Mouse (Mus musculus) adrenal gland, adult (tissue): Measurements from ENCODE around the gene Ece1.

Source experiments
- DNase-seq, 2 experiments: peaks; one replicate each; pipeline ENCODE4 v3.0.0; 2022 to 2023; ENCODE audit warnings: low spot score in 1 of 2; ENCODE audit not compliant: inconsistent age in 2 of 2

The Ece1 gene

GRCm38 (mm10) chr4:137881445-137881844 is 19.4 kb downstream of the Ece1 start:
- no peak for DNase-seq

DNA sequence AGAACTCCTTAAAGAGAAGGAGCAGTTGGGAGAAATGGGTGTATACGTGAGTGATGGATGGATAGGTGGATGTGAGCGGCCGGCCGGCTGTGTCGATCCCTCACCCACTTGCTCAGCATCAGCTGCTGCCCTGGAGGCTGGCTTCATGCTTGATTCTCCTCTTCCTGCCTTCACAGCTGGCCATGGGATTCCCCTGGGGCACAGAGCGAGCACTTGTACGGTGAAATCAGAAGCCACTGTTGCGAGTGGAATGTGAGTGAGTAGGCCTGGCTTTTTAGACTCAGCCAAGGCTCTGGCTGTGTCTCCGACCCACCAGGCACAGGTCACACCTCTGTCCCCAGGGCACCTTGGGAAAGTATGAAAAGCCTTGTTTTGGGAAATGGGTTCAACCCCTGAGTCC is 20.6 kb downstream of the Ece1 start:
- DNase-seq = no peak

GRCm38 (mm10) chr4:137883513-137884150 is 21.6 kb downstream of the Ece1 start:
- DNase-seq = no peak

- no peak for DNase-seq
Measured at GRCm38 (mm10) chr4:137887337-137887992, 25.4 kb downstream of the Ece1 start.

- peak in 1 of 2 experiments; percentile 33 for DNase-seq
Measured at GRCm38 (mm10) chr4:137887993-137888388, 26.0 kb downstream of the Ece1 start.

- peak; percentile 72 to 88 for DNase-seq
Measured at GRCm38 (mm10) chr4:137890596-137890995, 28.6 kb downstream of the Ece1 start.

DNA sequence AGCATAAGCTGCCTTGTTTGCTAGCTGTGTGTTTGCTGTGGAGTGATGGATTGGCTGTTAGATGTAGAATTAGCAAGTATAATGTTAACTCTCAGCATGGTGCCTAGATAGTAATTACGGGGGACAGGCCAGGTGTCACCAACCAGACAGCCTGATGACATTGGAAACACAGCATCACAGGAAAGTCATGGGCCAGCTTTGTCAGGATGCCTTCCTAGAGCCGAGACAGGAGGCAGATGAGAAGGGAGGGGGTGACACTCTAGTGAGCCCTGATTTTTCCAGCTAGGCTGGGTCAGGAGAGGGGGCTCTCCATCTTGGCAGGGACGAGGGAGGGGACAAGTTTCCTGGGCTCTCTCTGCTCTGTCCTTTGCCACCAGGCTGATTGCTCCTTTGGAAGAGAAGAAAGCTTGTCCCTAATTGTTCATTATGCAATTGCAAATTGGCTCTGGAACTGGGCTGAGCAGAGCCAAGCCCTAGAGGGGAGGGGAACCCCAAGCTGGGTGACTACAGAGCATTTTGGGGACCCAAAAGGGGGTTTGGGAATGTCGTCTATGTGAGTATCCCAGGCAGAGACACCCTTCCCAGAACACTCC is 29.6 kb downstream of the Ece1 start:
- DNase-seq = peak in 1 of 2 experiments; percentile 59

DNA sequence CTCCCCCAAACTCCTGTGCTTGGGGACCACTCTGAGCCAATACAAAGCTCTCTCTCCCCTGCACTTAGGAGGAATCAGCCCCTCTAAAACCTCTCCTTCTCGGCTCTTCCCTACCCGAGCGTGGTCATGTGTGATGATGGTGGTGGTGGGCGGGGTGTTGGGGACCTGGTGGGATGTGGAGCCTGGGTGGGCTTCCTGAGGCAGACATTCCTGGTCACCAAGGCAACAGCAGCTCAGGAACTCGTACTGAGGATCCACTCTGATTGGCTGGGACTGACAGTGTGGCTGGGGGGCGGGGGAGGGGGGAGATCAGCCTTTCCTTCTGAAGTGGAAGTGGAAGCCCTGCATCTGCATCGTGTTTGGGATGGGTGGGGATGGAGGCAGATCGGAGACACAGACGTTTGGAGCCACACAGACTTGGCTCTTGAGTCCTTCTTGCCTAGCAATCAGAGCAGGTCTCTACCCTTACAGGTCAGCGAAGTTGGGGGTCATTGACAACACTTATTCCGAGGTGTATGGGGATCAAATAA is 30.7 kb downstream of the Ece1 start:
- no peak for DNase-seq

- DNase-seq = peak in 1 of 2 experiments; percentile 33
Measured at GRCm38 (mm10) chr4:137896612-137897297, 34.7 kb downstream of the Ece1 start.

GRCm38 (mm10) chr4:137897298-137897612 is 35.2 kb downstream of the Ece1 start:
- DNase-seq = peak; percentile 81 to 90

- DNase-seq = no peak
Measured at GRCm38 (mm10) chr4:137898490-137898889, 36.5 kb downstream of the Ece1 start.

- no peak for DNase-seq
Measured at GRCm38 (mm10) chr4:137902268-137902667, 40.2 kb downstream of the Ece1 start.

DNA sequence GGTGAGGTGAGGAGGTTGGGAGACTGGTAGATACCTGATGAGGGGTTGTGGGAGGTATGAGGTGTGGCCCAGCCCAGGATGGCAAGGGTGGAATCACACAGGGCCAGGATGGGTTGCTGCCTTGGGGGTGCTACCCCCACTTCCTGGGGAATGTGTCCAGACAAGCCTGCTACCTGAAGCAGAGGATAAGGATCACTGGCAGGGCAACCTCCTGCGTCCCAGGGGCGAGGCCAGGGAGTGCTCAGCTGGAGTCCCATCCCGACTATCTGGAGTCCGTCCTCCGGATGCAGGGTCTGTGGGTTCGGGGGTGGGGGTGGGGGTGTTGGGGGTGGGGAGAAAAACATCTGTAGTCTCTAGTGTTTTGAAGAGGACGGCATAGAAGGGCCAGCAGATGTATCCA is 40.8 kb downstream of the Ece1 start:
- no peak for DNase-seq

GRCm38 (mm10) chr4:137904956-137905551 is 43.0 kb downstream of the Ece1 start:
- no peak for DNase-seq

DNA sequence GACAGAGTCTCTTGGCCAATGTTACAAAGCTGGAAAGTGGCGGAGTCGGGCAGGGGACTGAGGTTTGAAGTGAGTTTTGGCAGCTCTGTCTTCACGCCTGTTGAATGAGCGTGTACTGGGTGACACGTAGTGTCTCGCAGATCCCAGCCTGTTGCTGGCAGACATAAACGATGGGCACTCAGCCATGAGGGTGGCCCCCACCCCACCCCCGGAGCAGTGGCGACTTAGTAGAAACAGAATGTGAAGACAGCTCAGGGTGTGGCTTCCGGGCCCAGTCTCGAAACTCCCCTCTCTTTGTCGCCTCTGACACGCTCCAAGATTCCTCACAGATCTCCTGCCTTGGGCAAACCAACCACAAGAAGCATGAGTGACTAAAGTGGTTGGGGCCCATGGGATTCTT is 45.9 kb downstream of the Ece1 start:
- DNase-seq = peak in 1 of 2 experiments; percentile 38

DNA sequence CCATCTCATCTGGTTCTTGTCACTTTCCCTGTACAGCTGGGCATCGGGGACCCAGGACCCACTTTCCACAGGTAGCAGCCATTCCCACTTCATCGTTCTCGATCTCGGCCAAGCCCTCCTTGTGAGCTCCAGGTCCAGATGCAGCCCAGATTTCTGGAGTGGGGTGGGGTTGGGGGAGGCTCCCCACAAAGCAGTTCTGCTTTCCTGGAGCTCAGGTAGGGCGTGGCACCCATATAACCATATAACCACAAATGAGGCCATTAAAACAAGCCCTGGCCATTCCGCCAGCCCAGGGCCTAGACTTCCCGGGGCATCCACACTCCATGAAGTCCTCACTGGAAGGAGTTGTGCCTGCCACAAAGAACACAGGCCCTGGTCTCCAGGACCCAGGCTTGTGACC is 46.5 kb downstream of the Ece1 start:
- DNase-seq = no peak

DNA sequence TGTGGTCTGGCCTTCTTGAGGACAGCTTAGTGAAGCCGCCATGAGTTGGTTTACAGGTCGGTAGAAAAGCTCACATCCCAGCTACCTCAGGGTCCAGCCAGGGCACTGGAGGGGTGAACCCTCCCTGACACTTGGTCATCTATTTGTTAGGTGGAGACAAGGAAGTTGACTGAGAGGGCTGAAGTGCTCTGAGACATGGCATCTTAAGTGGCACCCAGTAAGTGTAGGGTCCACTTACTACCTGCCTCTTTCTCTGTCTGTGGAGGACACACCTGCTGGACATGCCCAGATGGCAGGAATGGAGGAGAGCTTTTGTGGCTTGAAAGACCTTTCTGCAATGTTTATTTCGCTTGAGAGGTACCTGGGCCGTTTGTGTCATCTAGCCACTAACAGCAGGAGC is 46.9 kb downstream of the Ece1 start:
- no peak for DNase-seq

DNA sequence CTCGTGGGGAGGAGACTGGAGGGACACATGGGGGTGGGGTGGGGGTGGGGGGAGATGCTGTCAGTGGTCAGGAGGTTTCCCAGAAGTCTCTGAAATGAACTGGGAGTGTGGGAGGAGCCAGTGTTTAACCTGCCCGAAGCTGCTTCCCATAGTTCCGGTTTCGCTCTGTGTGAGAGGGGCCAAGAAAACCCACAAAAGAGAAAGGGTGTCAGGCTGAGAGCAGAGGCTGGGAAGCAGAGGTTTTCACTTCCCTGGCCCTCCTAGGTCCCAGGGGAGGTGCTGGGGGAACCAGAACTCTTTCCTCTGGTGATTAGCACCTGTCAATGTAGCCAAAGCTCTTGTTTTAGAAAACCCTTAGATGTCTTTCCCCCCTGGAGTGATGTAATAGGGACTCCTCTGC is 47.4 kb downstream of the Ece1 start:
- no peak for DNase-seq

DNA sequence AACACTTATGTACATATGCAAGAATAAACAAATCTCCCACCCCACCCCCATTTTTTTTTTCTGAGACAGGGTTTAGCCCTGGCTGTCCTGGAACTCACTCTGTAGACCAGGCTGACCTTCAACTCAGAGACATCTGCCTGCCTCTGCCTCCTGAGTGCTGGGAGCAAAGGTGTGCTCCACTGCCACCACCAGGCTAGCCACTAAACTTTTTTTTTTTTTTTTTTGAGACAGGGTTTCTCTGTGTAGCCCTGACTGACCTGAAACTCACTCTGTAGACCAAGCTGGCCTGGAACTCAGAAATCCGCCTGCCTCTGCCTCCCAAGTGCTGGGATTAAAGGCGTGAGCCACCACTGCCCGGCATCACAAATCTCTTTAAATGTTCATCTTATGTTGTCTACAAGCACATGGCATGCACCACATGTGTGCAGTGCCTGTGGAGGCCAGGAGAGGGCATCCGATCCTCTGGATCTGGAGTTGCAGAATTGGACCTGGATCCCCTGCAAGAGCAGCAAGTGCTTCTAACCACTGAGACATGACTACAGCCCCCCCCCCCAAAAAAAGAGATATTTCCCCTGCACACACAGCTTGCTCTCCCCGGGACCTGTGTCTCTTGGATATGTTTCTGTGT is 48.5 kb downstream of the Ece1 start:
- peak in 1 of 2 experiments; percentile 68 for DNase-seq

GRCm38 (mm10) chr4:137911657-137912056 is 49.6 kb downstream of the Ece1 start:
- DNase-seq = no peak

- no peak for DNase-seq
Measured at GRCm38 (mm10) chr4:137912768-137913305, 50.8 kb downstream of the Ece1 start.
